Mouse (Mus musculus): Measurements from ENCODE around the gene B4galnt3. TPM values are rescaled to one million over a fixed set of nuclear protein-coding genes. Genes with fewer than 3 reads are reported as not detected.

Gene B4galnt3
- polyA plus RNA-seq, 1 experiment from 2014 or later = 0.59 TPM

- Histone ChIP-seq H3K9me3 (replicated peaks) (no peaks in the 10 kb centered on the region), H3K9ac (no peak overlapping the region), H3K4me3 (no peak overlapping the region), H3K27me3 (replicated peaks) (no peaks in the 10 kb centered on the region), H3K36me3 (no peaks in the 10 kb centered on the region), H3K4me2 (no peak overlapping the region), H3K4me1 (replicated peaks) (peaks cover 20% of the 10 kb centered on the region), H3K27ac (ENCODE audit: poor library complexity, severe bottlenecking) (no peak overlapping the region)
- WGBS = 24% methylated on average over 6 of the region's 6 CpGs
- no peak for ATAC-seq (ENCODE audit: insufficient number of reproducible peaks, low FRiP score)
Observed at GRCm38 (mm10) chr6:120222669-120223068, 71.7 kb downstream of the B4galnt3 start.

- Histone ChIP-seq H3K9ac (no peak overlapping the region), H3K27ac (ENCODE audit: poor library complexity, severe bottlenecking) (no peak overlapping the region), H3K36me3 (no peaks in the 10 kb centered on the region), H3K27me3 (replicated peaks) (no peaks in the 10 kb centered on the region), H3K9me3 (replicated peaks) (no peaks in the 10 kb centered on the region), H3K4me1 (replicated peaks) (peaks cover 23% of the 10 kb centered on the region), H3K4me2 (no peak overlapping the region), H3K4me3 (no peak overlapping the region)
- no peak for ATAC-seq (ENCODE audit: insufficient number of reproducible peaks, low FRiP score)
- WGBS = 77% methylated on average over 2 of the region's 2 CpGs
Observed at GRCm38 (mm10) chr6:120219281-120219680, 75.1 kb downstream of the B4galnt3 start.

GRCm38 (mm10) chr6:120216702-120217101, 77.7 kb downstream of the B4galnt3 start:
- WGBS = 17% methylated on average over 1 of the region's 1 CpGs
- no peaks in the 10 kb centered on the region for H3K9me3 ChIP-seq (replicated peaks)
- H3K4me2 ChIP-seq = no peak overlapping the region
- no peak overlapping the region for H3K4me3 ChIP-seq
- no peaks in the 10 kb centered on the region for H3K27me3 ChIP-seq (replicated peaks)
- no peaks in the 10 kb centered on the region for H3K36me3 ChIP-seq
- ATAC-seq (ENCODE audit: insufficient number of reproducible peaks, low FRiP score) = peak; percentile 79
- no peak overlapping the region for H3K9ac ChIP-seq
- no peak overlapping the region for H3K27ac ChIP-seq (ENCODE audit: poor library complexity, severe bottlenecking)
- peaks cover 17% of the 10 kb centered on the region for H3K4me1 ChIP-seq (replicated peaks)

GRCm38 (mm10) chr6:120211536-120211935, 82.8 kb downstream of the B4galnt3 start:
- Histone ChIP-seq H3K4me1 (replicated peaks) (peaks cover 7% of the 10 kb centered on the region), H3K4me2 (no peak overlapping the region), H3K27me3 (replicated peaks) (no peaks in the 10 kb centered on the region), H3K4me3 (no peak overlapping the region), H3K27ac (ENCODE audit: poor library complexity, severe bottlenecking) (no peak overlapping the region), H3K36me3 (no peaks in the 10 kb centered on the region), H3K9ac (no peak overlapping the region), H3K9me3 (replicated peaks) (no peaks in the 10 kb centered on the region)
- no peak for ATAC-seq (ENCODE audit: insufficient number of reproducible peaks, low FRiP score)
- 73% methylated on average over 6 of the region's 6 CpGs for WGBS

GRCm38 (mm10) chr6:120206586-120206985, 87.8 kb downstream of the B4galnt3 start:
- Histone ChIP-seq H3K27me3 (replicated peaks) (0 out of 2 replicates have a peak, but pooled peaks cover 6% of the 10 kb centered on the region), H3K4me2 (no peak overlapping the region), H3K9me3 (replicated peaks) (no peaks in the 10 kb centered on the region), H3K4me3 (no peak overlapping the region), H3K4me1 (replicated peaks) (no peaks in the 10 kb centered on the region), H3K9ac (no peak overlapping the region), H3K36me3 (no peaks in the 10 kb centered on the region), H3K27ac (ENCODE audit: poor library complexity, severe bottlenecking) (no peak overlapping the region)
- 80% methylated on average over 5 of the region's 5 CpGs for WGBS
- no peak for ATAC-seq (ENCODE audit: insufficient number of reproducible peaks, low FRiP score)

GRCm38 (mm10) chr6:120202406-120202805, 92.0 kb downstream of the B4galnt3 start:
- H3K4me3 ChIP-seq = no peak overlapping the region
- H3K9me3 ChIP-seq (replicated peaks) = no peaks in the 10 kb centered on the region
- H3K4me2 ChIP-seq = no peak overlapping the region
- ATAC-seq (ENCODE audit: insufficient number of reproducible peaks, low FRiP score) = no peak
- H3K4me1 ChIP-seq (replicated peaks) = 0 out of 2 replicates have a peak, but pooled peaks cover 3% of the 10 kb centered on the region
- H3K9ac ChIP-seq = no peak overlapping the region
- WGBS = 82% methylated on average over 8 of the region's 8 CpGs
- H3K36me3 ChIP-seq = no peaks in the 10 kb centered on the region
- 0 out of 2 replicates have a peak, but pooled peaks cover 6% of the 10 kb centered on the region for H3K27me3 ChIP-seq (replicated peaks)
- no peak overlapping the region for H3K27ac ChIP-seq (ENCODE audit: poor library complexity, severe bottlenecking)

- WGBS = 57% methylated on average over 6 of the region's 6 CpGs
- H3K4me2 ChIP-seq = no peak overlapping the region
- H3K9me3 ChIP-seq (replicated peaks) = no peaks in the 10 kb centered on the region
- H3K27ac ChIP-seq (ENCODE audit: poor library complexity, severe bottlenecking) = no peak overlapping the region
- ATAC-seq (ENCODE audit: insufficient number of reproducible peaks, low FRiP score) = no peak
- H3K27me3 ChIP-seq (replicated peaks) = 0 out of 2 replicates have a peak, but pooled peaks cover 6% of the 10 kb centered on the region
- H3K36me3 ChIP-seq = no peaks in the 10 kb centered on the region
- 0 out of 2 replicates have a peak, but pooled peaks cover 3% of the 10 kb centered on the region for H3K4me1 ChIP-seq (replicated peaks)
- no peak overlapping the region for H3K9ac ChIP-seq
- no peak overlapping the region for H3K4me3 ChIP-seq
Observed at GRCm38 (mm10) chr6:120201956-120202355, 92.4 kb downstream of the B4galnt3 start.

- 0 out of 2 replicates have a peak, but pooled peaks cover 6% of the 10 kb centered on the region for H3K27me3 ChIP-seq (replicated peaks)
- H3K9ac ChIP-seq = no peak overlapping the region
- H3K36me3 ChIP-seq = no peaks in the 10 kb centered on the region
- no peak overlapping the region for H3K4me3 ChIP-seq
- peaks cover 3% of the 10 kb centered on the region; the same call in 1 of the 2 replicates for H3K4me1 ChIP-seq (replicated peaks)
- H3K27ac ChIP-seq (ENCODE audit: poor library complexity, severe bottlenecking) = no peak overlapping the region
- ATAC-seq (ENCODE audit: insufficient number of reproducible peaks, low FRiP score) = no peak
- no peaks in the 10 kb centered on the region for H3K9me3 ChIP-seq (replicated peaks)
- no peak overlapping the region for H3K4me2 ChIP-seq
- 49% methylated on average over 10 of the region's 10 CpGs for WGBS
Observed at GRCm38 (mm10) chr6:120199638-120200394, 94.5 kb downstream of the B4galnt3 start.

GRCm38 (mm10) chr6:120197964-120198363, 96.4 kb downstream of the B4galnt3 start:
- no peak overlapping the region for H3K27ac ChIP-seq (ENCODE audit: poor library complexity, severe bottlenecking)
- H3K4me3 ChIP-seq = no peak overlapping the region
- ATAC-seq (ENCODE audit: insufficient number of reproducible peaks, low FRiP score) = 0 out of 2 replicates have a peak, but pooled peaks have one; percentile 26
- peaks cover 8% of the 10 kb centered on the region for H3K4me1 ChIP-seq (replicated peaks)
- WGBS = 26% methylated on average over 9 of the region's 9 CpGs
- no peaks in the 10 kb centered on the region for H3K9me3 ChIP-seq (replicated peaks)
- no peaks in the 10 kb centered on the region for H3K36me3 ChIP-seq
- H3K4me2 ChIP-seq = no peak overlapping the region
- H3K27me3 ChIP-seq (replicated peaks) = 0 out of 2 replicates have a peak, but pooled peaks cover 6% of the 10 kb centered on the region
- H3K9ac ChIP-seq = no peak overlapping the region

- Histone ChIP-seq H3K9ac (no peak overlapping the region), H3K36me3 (no peaks in the 10 kb centered on the region), H3K4me1 (replicated peaks) (peaks cover 20% of the 10 kb centered on the region), H3K4me2 (no peak overlapping the region), H3K9me3 (replicated peaks) (no peaks in the 10 kb centered on the region), H3K27ac (ENCODE audit: poor library complexity, severe bottlenecking) (no peak overlapping the region), H3K27me3 (replicated peaks) (no peaks in the 10 kb centered on the region), H3K4me3 (no peak overlapping the region)
- WGBS = 32% methylated on average over 2 of the region's 2 CpGs
- ATAC-seq (ENCODE audit: insufficient number of reproducible peaks, low FRiP score) = no peak
Observed at GRCm38 (mm10) chr6:120196837-120197236, 97.5 kb downstream of the B4galnt3 start.

GRCm38 (mm10) chr6:120194963-120195362, 99.4 kb downstream of the B4galnt3 start:
- Histone ChIP-seq H3K27ac (ENCODE audit: poor library complexity, severe bottlenecking) (no peak overlapping the region), H3K27me3 (replicated peaks) (no peaks in the 10 kb centered on the region), H3K4me1 (replicated peaks) (peaks cover 33% of the 10 kb centered on the region), H3K4me2 (no peak overlapping the region), H3K9ac (no peak overlapping the region), H3K4me3 (no peak overlapping the region), H3K36me3 (no peaks in the 10 kb centered on the region), H3K9me3 (replicated peaks) (no peaks in the 10 kb centered on the region)
- 22% methylated on average over 7 of the region's 7 CpGs for WGBS
- ATAC-seq (ENCODE audit: insufficient number of reproducible peaks, low FRiP score) = no peak

Measured in heart, embryonic 12.5 days (tissue).